In the genomic region with DNA sequence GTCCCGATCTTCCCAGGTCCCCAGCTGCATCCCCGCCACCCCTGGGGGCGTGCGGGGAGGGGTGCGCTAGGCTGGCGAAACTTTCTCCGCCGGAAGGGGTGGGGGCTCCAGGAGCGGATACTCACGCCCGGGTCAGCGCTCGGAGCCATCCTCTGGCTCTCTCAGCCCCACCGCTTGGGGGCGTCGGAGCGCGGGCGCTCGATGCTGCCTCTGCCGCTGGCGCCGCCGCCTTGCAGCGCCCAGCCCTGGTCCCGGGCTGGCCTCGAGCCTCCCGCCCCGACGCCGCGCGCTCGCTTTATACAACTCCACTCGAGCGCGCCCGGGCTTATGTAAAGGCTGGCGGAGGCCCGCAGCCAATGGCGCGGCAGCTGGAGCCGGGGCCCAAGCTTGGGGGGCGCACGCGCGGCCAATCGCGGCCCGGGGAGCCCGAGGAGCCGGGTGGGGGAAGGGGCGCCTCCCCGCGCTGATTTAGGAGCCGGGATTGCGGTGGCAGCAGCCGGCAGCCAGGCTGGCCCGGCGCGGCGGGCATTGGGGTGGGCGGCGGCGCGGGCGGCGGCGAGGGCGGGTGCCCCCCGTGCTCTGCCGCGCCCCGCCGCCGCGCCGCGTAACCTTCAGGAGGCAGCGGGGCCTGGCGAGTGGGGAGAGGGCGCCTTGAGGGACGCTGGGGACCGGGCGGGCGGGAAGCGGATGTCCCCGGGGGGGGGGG, we compare ENCODE assay signal across 9 mouse cellular contexts. TPM values are rescaled to one million over a fixed set of nuclear protein-coding genes. Genes with fewer than 3 reads are reported as not detected.
DNase-seq lines count a peak whose midpoint lies in the region; ATAC-seq and TF ChIP-seq lines count a peak whose summit lies in the region.
"Had no signal": no experiment of that assay in that cellular context is flagged by ENCODE, and none has a peak within 500 bp of the region (broad histone marks: within the 10 kb centered on the region; RNA-seq: fewer than 3 reads in every experiment).

Gene Crtac1, minus strand, starts transcription at position 299 of the 706 bp plus-strand sequence.

- peak within 1 kb of the TSS; percentile 93 for H3K4me2 ChIP-seq in limb, embryonic 15.5 days

- H3K36me3 ChIP-seq in limb, embryonic 15.5 days = no peaks in the 10 kb centered on the region

- H3K27ac ChIP-seq in limb, embryonic 15.5 days = no peak within 1 kb of the TSS
- H3K27ac ChIP-seq in olfactory bulb, adult 2 months (ENCODE audit: insufficient read depth, low read depth, low read length) = peak within 1 kb of the TSS; percentile 66

- DNase-seq in heart, adult 18-20 months = peak; percentile 11 to 19
- no peak for DNase-seq in heart, postnatal 25 days (ENCODE audit: low spot score)
- peak; percentile 74 to 80 for DNase-seq in cerebellum, postnatal 14 days
- peak; percentile 71 to 80 for DNase-seq in frontal cortex, postnatal 25 days (ENCODE audit: low spot score in 2 of 2)
- peak; percentile 77 for DNase-seq in kidney, postnatal 10 days

- H3K4me3 ChIP-seq in limb, embryonic 15.5 days = peak within 1 kb of the TSS; percentile 57
- peak within 1 kb of the TSS; percentile 63 for H3K4me3 ChIP-seq in olfactory bulb, adult 2 months (ENCODE audit: insufficient read depth, low read depth, low read length)
- H3K4me3 ChIP-seq: megakaryocyte, embryonic 14.5 days had no signal

- 1% methylated on average over 49 of the region's 88 CpGs for WGBS in limb, embryonic 15.5 days
- under 1% methylated on average over 76 of the region's 88 CpGs for whole genome bisulfite sequencing in olfactory bulb, adult 2 months

- peak; percentile 99 for TF ChIP-seq POLR2A in olfactory bulb, adult 2 months (IDR thresholded peaks at IDR 0.05; ENCODE audit: insufficient read depth, low read depth, low read length)

- H3K9ac ChIP-seq in limb, embryonic 15.5 days = peak within 1 kb of the TSS; percentile 20; the same call in 1 of the 2 replicates

- intact Hi-C loops in heart, postnatal 25 days (cut with DNase I) = no loop called here

- H3K9me3 ChIP-seq in limb, embryonic 15.5 days = no peaks in the 10 kb centered on the region
- H3K9me3 ChIP-seq: megakaryocyte, embryonic 14.5 days had no signal

- peaks cover 85% of the 10 kb centered on the region for H3K27me3 ChIP-seq in limb, embryonic 15.5 days

- ATAC-seq in limb, embryonic 15.5 days (ENCODE audit: insufficient number of reproducible peaks, low FRiP score, low TSS enrichment, low read depth) = peak; percentile 75
- ATAC-seq in megakaryocyte progenitor cell, adult 5-6 weeks (replicated peaks; ENCODE audit: poor library complexity) = no peak

- peak; percentile 73 for TF ChIP-seq CTCF in olfactory bulb, adult 2 months (IDR thresholded peaks at IDR 0.05; ENCODE audit: insufficient read depth, low read depth, low read length)

- peaks cover 18% of the 10 kb centered on the region for H3K4me1 ChIP-seq in limb, embryonic 15.5 days
- peaks cover 30% of the 10 kb centered on the region for H3K4me1 ChIP-seq in olfactory bulb, adult 2 months (ENCODE audit: control insufficient read depth, insufficient read depth, low read length)

RNA-seq across cellular contexts. Expression of gene Crtac1, which starts in this region (rescaled TPM):
- not detected for total RNA-seq in heart, adult 18-20 months (2021)
- total RNA-seq in heart, postnatal 25 days (2021) = under 1 TPM in 1 of 2 experiments, not detected in 1; 0.10 TPM
- 3.5 and 4.2 TPM in 2 replicates for polyA plus RNA-seq in limb, embryonic 15.5 days (2015; fragmentation: Nextera tagmentation; extraction: Ambion mirVana)
- not detected in 2 replicates for polyA plus RNA-seq in olfactory bulb, adult 2 months (2012; ENCODE audit: insufficient read depth, insufficient read length, low replicate concordance, missing spikeins)
- total RNA-seq in megakaryocyte progenitor cell, adult 5-6 weeks (2015) = not detected in 2 replicates
- not detected in 2 replicates for total RNA-seq in megakaryocyte progenitor cell, adult 5-6 weeks (2017)

Comparison
In these comparisons a context has a peak if more than half of its experiments do, and no peak if none do; other contexts are left out.
1. Peak in DNase-seq in heart, adult 18-20 months; RNA of the gene not detected or under 1 TPM.